Mouse (Mus musculus) hematopoietic stem cell, adult 5-6 weeks (primary cell): ENCODE results near the gene Hsd17b12. TPM values are rescaled to one million over a fixed set of nuclear protein-coding genes. Genes with fewer than 3 reads are reported as not detected.
A peak's percentile ranks its signal among the peaks of the same experiment; 100 is the strongest.

Experiments used
- ATAC-seq, 2 experiments: fragments of 125-278 bp in 1 of 2; replicated peaks in 1 of 2; 2 replicates each; pipeline ENCODE4 v1.8.0; 2016 to 2017; ENCODE audit warnings: inconsistent platforms in 2 of 2, mild to moderate bottlenecking in 2 of 2, moderate number of reproducible peaks in 2 of 2, low read depth in 1 of 2, moderate TSS enrichment in 1 of 2; ENCODE audit not compliant: low FRiP score in 2 of 2, poor library complexity in 2 of 2, severe bottlenecking in 2 of 2, insufficient read depth in 1 of 2, low TSS enrichment in 1 of 2
- total RNA-seq: library from RNA; stranded (forward); fragments of 172-1452, 232-1000 nt; gene quantifications from 2 replicates; pipeline ENCODE4 v1.2.3, GENCODE M21; 2017

Gene Hsd17b12
- total RNA-seq, 1 experiment from 2014 or later: 129 TPM

GRCm38 (mm10) chr2:94043662-94044061 lies 114.1 kb downstream of the Hsd17b12 start:
- ATAC-seq: no peak

GRCm38 (mm10) chr2:94042461-94042860 lies 115.3 kb downstream of the Hsd17b12 start:
- no peak for ATAC-seq

- ATAC-seq: no peak
These were observed 117.2 kb downstream of the Hsd17b12 start for GRCm38 (mm10) chr2:94040391-94041125.

GRCm38 (mm10) chr2:94035428-94036331 lies 122.1 kb downstream of the Hsd17b12 start:
- peak; percentile 83 for ATAC-seq

GRCm38 (mm10) chr2:94030602-94031001 lies 127.2 kb downstream of the Hsd17b12 start:
- ATAC-seq: no peak

- peak; percentile 49 to 56; a peak in 1 of 4 replicates for ATAC-seq
These were observed 133.1 kb downstream of the Hsd17b12 start for GRCm38 (mm10) chr2:94024637-94025036.

GRCm38 (mm10) chr2:94010335-94011291 lies 147.2 kb downstream of the Hsd17b12 start, which contains the start of gene Alkbh3:
Gene Alkbh3 (minus strand): TSS chr2:94010807.
- peak; percentile 99 to 100 for ATAC-seq

- ATAC-seq: peak; percentile 75 to 78; a peak in 3 of 4 replicates
These were observed 155.4 kb downstream of the Hsd17b12 start for GRCm38 (mm10) chr2:94002331-94002730.

- ATAC-seq: no peak
These were observed 155.8 kb downstream of the Hsd17b12 start for GRCm38 (mm10) chr2:94001918-94002317.

GRCm38 (mm10) chr2:94001411-94001810 lies 156.4 kb downstream of the Hsd17b12 start:
- no peak for ATAC-seq

- no peak for ATAC-seq
These were observed 161.5 kb downstream of the Hsd17b12 start, which contains the start of gene Gm27027 for GRCm38 (mm10) chr2:93996254-93996653. Gene Gm27027 (minus strand): TSS chr2:93996354.

- no peak for ATAC-seq
These were observed 165.0 kb downstream of the Hsd17b12 start for GRCm38 (mm10) chr2:93992810-93993209.

GRCm38 (mm10) chr2:93992259-93992658 lies 165.5 kb downstream of the Hsd17b12 start:
- no peak for ATAC-seq

GRCm38 (mm10) chr2:93991336-93991735 lies 166.4 kb downstream of the Hsd17b12 start:
- ATAC-seq: no peak

- peak; percentile 81 to 87 for ATAC-seq
These were observed 169.3 kb downstream of the Hsd17b12 start for GRCm38 (mm10) chr2:93988440-93988839.
